In the genomic region with DNA sequence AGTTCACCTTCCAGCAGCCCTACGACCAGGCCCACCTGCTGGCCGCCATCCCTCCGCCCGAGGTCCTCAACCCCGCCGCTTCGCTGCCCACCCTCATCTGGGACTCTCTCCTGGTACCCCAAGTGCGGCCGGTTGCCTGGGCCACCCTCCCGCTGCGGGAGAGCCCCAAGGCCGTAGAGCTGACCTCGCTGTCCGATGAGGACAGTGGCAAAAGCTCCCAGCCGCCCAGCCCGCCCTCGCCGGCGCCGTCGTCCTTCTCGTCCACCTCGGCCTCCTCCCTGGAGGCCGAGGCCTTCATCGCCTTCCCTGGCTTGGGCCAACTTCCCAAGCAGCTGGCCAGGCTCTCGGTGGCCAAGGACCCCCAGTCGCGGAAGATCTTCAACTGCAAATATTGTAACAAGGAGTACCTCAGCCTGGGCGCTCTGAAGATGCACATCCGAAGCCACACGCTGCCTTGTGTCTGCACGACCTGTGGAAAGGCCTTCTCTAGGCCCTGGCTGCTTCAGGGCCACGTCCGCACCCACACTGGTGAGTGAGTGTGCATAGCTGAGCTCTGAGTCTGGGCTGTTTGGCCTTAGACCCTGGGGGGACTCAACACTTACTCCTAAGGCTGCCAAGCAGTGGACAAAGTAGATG, we compare ENCODE assay signal across 8 mouse cellular contexts. TPM values are rescaled to one million over a fixed set of nuclear protein-coding genes. Genes with fewer than 3 reads are reported as not detected.
DNase-seq lines count a peak whose midpoint lies in the region; ATAC-seq lines count a peak whose summit lies in the region.

No protein-coding gene starts in this region.

- H3K27me3 ChIP-seq in heart, embryonic 15.5 days: peaks cover 14% of the 10 kb centered on the region
- H3K27me3 ChIP-seq in liver, embryonic 16.5 days (ENCODE audit: control insufficient read depth, insufficient read depth, low read depth, low read length): peaks cover 49% of the 10 kb centered on the region

- no peak for ATAC-seq in heart, embryonic 15.5 days (replicated peaks; ENCODE audit: insufficient number of reproducible peaks, insufficient read depth, low FRiP score, low read depth)
- ATAC-seq in liver, embryonic 16.5 days (ENCODE audit: low read depth): no peak

- peak overlapping the region; percentile 95 for H3K4me2 ChIP-seq in heart, embryonic 15.5 days
- H3K4me2 ChIP-seq in liver, embryonic 16.5 days (ENCODE audit: low read depth, low read length): peak overlapping the region; percentile 70

- 32% methylated on average over 34 of the region's 34 CpGs for WGBS in heart, embryonic 15.5 days
- WGBS in liver, embryonic 16.5 days (ENCODE audit: insufficient replicate concordance): 40% methylated on average over 34 of the region's 34 CpGs

- H3K4me3 ChIP-seq in heart, embryonic 15.5 days: peak overlapping the region; percentile 65
- H3K4me3 ChIP-seq in liver, embryonic 16.5 days (ENCODE audit: low read depth, low read length): peak overlapping the region; percentile 56

- H3K27ac ChIP-seq in heart, embryonic 15.5 days: peak overlapping the region; percentile 48
- H3K27ac ChIP-seq in liver, embryonic 16.5 days (ENCODE audit: low read length): no peak overlapping the region

- peak overlapping the region; percentile 63 for H3K9ac ChIP-seq in heart, embryonic 15.5 days
- peak overlapping the region; percentile 28; the same call in 1 of the 2 replicates for H3K9ac ChIP-seq in liver, embryonic 16.5 days (ENCODE audit: low read depth, low read length)

- H3K4me1 ChIP-seq in heart, embryonic 15.5 days (replicated peaks): peaks cover 54% of the 10 kb centered on the region
- H3K4me1 ChIP-seq in liver, embryonic 16.5 days (ENCODE audit: control insufficient read depth, low read depth, low read length): peaks cover 8% of the 10 kb centered on the region

- H3K36me3 ChIP-seq in heart, embryonic 15.5 days: no peaks in the 10 kb centered on the region
- no peaks in the 10 kb centered on the region for H3K36me3 ChIP-seq in liver, embryonic 16.5 days (ENCODE audit: control insufficient read depth, insufficient read depth)

- no peaks in the 10 kb centered on the region for H3K9me3 ChIP-seq in heart, embryonic 15.5 days (replicated peaks)
- no peaks in the 10 kb centered on the region for H3K9me3 ChIP-seq in liver, embryonic 16.5 days (replicated peaks; ENCODE audit: control insufficient read depth, low read length)

- DNase-seq in kidney, postnatal 4 days: peak; percentile 45 to 56
- no peak for DNase-seq in kidney, adult 11 months
- peak; percentile 82 for DNase-seq in adrenal gland, postnatal 14 days
- no peak for DNase-seq in layer of hippocampus, postnatal 10 days (ENCODE audit: low spot score in 2 of 2)
- DNase-seq in urinary bladder, postnatal 36 days (ENCODE audit: low spot score in 2 of 2): no peak
- no peak for DNase-seq in layer of hippocampus, adult 11-12 months (ENCODE audit: low spot score)

RNA-seq across cellular contexts. Expression of gene Snai1, which starts 0.8 kb away (rescaled TPM):
- total RNA-seq in adrenal gland, postnatal 14 days (2021): 7.2 and 10.6 TPM in 2 replicates
- 14.0 and 19.5 TPM in 2 replicates for polyA plus RNA-seq in heart, embryonic 15.5 days (2015; fragmentation: Nextera tagmentation; extraction: Ambion mirVana)
- 1.5 TPM in 2 replicates for polyA plus RNA-seq in liver, embryonic 16.5 days (2015; fragmentation: Nextera tagmentation; extraction: Ambion mirVana)
- total RNA-seq in layer of hippocampus, postnatal 10 days (2021): 1 to 10 TPM; 1.5 to 1.7 TPM

RNA-seq across cellular contexts. Expression of gene Spata2, which starts 46.1 kb away (rescaled TPM):
- total RNA-seq in adrenal gland, postnatal 14 days (2021): 30.1 and 32.5 TPM in 2 replicates
- polyA plus RNA-seq in heart, embryonic 15.5 days (2015; fragmentation: Nextera tagmentation; extraction: Ambion mirVana): 13.8 and 14.9 TPM in 2 replicates
- 6.7 and 8.3 TPM in 2 replicates for polyA plus RNA-seq in liver, embryonic 16.5 days (2015; fragmentation: Nextera tagmentation; extraction: Ambion mirVana)
- total RNA-seq in layer of hippocampus, postnatal 10 days (2021): 10 to 100 TPM; 64.6 to 65.1 TPM

RNA-seq across cellular contexts. Expression of gene Rnf114, which starts 46.3 kb away (rescaled TPM):
- 57.6 and 62.9 TPM in 2 replicates for total RNA-seq in adrenal gland, postnatal 14 days (2021)
- polyA plus RNA-seq in heart, embryonic 15.5 days (2015; fragmentation: Nextera tagmentation; extraction: Ambion mirVana): 57.9 and 73.0 TPM in 2 replicates
- polyA plus RNA-seq in liver, embryonic 16.5 days (2015; fragmentation: Nextera tagmentation; extraction: Ambion mirVana): 35.6 and 36.7 TPM in 2 replicates
- total RNA-seq in layer of hippocampus, postnatal 10 days (2021): 10 to 100 TPM; 31.1 to 34.1 TPM

Comparison
In these comparisons a context has a peak if more than half of its experiments do, and no peak if none do; other contexts are left out.
1. DNase-seq: peak in kidney, postnatal 4 days (2 of 2) and adrenal gland, postnatal 14 days (single experiment); none in kidney, adult 11 months (single experiment), layer of hippocampus, postnatal 10 days (0 of 2), urinary bladder, postnatal 36 days (0 of 2) and layer of hippocampus, adult 11-12 months (single experiment).